Mouse (Mus musculus): ENCODE measurements at regions not wholly inside any gene's neighbourhood (a gene's known extent, or its start where the extent isn't known, plus 50 kb on each side); places are given as distances from the start of the nearest gene placed in this dataset.
A peak's percentile ranks its signal among the peaks of the same experiment; 100 is the strongest.

- DNase-seq (ENCODE audit: low spot score), result peak; percentile 64
These were observed 56.3 kb upstream of the Mctp2 start for GRCm38 (mm10) chr7:72362690-72363089.

- no peak for DNase-seq (ENCODE audit: low spot score)
These were observed 84.9 kb upstream of the Mctp2 start for GRCm38 (mm10) chr7:72391323-72391722.

GRCm38 (mm10) chr7:72400056-72400455 lies 93.6 kb upstream of the Mctp2 start:
- peak; percentile 50 for DNase-seq (ENCODE audit: low spot score)

- no peak for DNase-seq (ENCODE audit: low spot score)
These were observed 99.7 kb upstream of the Mctp2 start for GRCm38 (mm10) chr7:72406131-72406530.

- DNase-seq (ENCODE audit: low spot score), result peak; percentile 50
These were observed 102.1 kb upstream of the Mctp2 start for GRCm38 (mm10) chr7:72408409-72408986.

GRCm38 (mm10) chr7:72438552-72438951 lies 132.1 kb upstream of the Mctp2 start:
- DNase-seq (ENCODE audit: low spot score), result peak; percentile 2

- peak; percentile 2 for DNase-seq (ENCODE audit: low spot score)
These were observed 135.6 kb upstream of the Mctp2 start for GRCm38 (mm10) chr7:72442001-72442400.

GRCm38 (mm10) chr7:72444016-72444415 lies 137.6 kb upstream of the Mctp2 start:
- no peak for DNase-seq (ENCODE audit: low spot score)

GRCm38 (mm10) chr7:72444792-72445191 lies 138.4 kb upstream of the Mctp2 start:
- DNase-seq (ENCODE audit: low spot score), result no peak

GRCm38 (mm10) chr7:72446911-72447310 lies 140.5 kb upstream of the Mctp2 start:
- DNase-seq (ENCODE audit: low spot score), result no peak

GRCm38 (mm10) chr7:72462978-72463377 lies 156.6 kb upstream of the Mctp2 start:
- no peak for DNase-seq (ENCODE audit: low spot score)

- no peak for DNase-seq (ENCODE audit: low spot score)
These were observed 158.2 kb upstream of the Mctp2 start for GRCm38 (mm10) chr7:72464658-72465057.

GRCm38 (mm10) chr7:72469691-72470090 lies 163.3 kb upstream of the Mctp2 start:
- no peak for DNase-seq (ENCODE audit: low spot score)

- DNase-seq (ENCODE audit: low spot score), result no peak
These were observed 168.3 kb upstream of the Mctp2 start for GRCm38 (mm10) chr7:72474751-72475150.

GRCm38 (mm10) chr7:72478936-72479335 lies 172.5 kb upstream of the Mctp2 start:
- no peak for DNase-seq (ENCODE audit: low spot score)

- no peak for DNase-seq (ENCODE audit: low spot score)
These were observed 174.9 kb upstream of the Mctp2 start for GRCm38 (mm10) chr7:72481275-72481674.

- DNase-seq (ENCODE audit: low spot score), result no peak
These were observed 183.8 kb upstream of the Mctp2 start for GRCm38 (mm10) chr7:72490161-72490560.

- DNase-seq (ENCODE audit: low spot score), result no peak
These were observed 186.9 kb upstream of the Mctp2 start for GRCm38 (mm10) chr7:72493292-72493691.

GRCm38 (mm10) chr7:72496933-72497631 lies 190.7 kb upstream of the Mctp2 start:
- no peak for DNase-seq (ENCODE audit: low spot score)

- no peak for DNase-seq (ENCODE audit: low spot score)
These were observed 192.3 kb upstream of the Mctp2 start for GRCm38 (mm10) chr7:72498562-72499230.

GRCm38 (mm10) chr7:72499788-72500187 lies 193.4 kb upstream of the Mctp2 start:
- no peak for DNase-seq (ENCODE audit: low spot score)

GRCm38 (mm10) chr7:72500190-72500589 lies 193.8 kb upstream of the Mctp2 start:
- DNase-seq (ENCODE audit: low spot score), result no peak

- DNase-seq (ENCODE audit: low spot score), result no peak
These were observed 194.6 kb upstream of the Mctp2 start for GRCm38 (mm10) chr7:72500996-72501395.
